Mouse (Mus musculus) ovary, postnatal 14 days (tissue): Measurements from ENCODE around the gene Cdip1.
"Not testable (repeated sequence)": the region's sequence is repeated elsewhere in the genome, so short reads cannot be mapped to it uniquely, and the experiment has no call there.

ENCODE experiments used
- DNase-seq: peaks from one replicate; pipeline ENCODE4 v3.0.0; 2022; ENCODE audit warnings: low spot score

The Cdip1 gene

GRCm38 (mm10) chr16:4773289-4773970 lies 16.7 kb downstream of the Cdip1 start:
- DNase-seq: no peak

- no peak for DNase-seq
Measured at GRCm38 (mm10) chr16:4768719-4769118, 21.4 kb downstream of the Cdip1 start.

GRCm38 (mm10) chr16:4767012-4767790 lies 22.9 kb downstream of the Cdip1 start:
- DNase-seq: no peak

GRCm38 (mm10) chr16:4765852-4766251 lies 24.2 kb downstream of the Cdip1 start:
- DNase-seq: no peak

- DNase-seq: no peak
Measured at GRCm38 (mm10) chr16:4763276-4763675, 26.8 kb downstream of the Cdip1 start.

- DNase-seq: no peak
Measured at GRCm38 (mm10) chr16:4762437-4762836, 27.7 kb downstream of the Cdip1 start.

- not testable (repeated sequence) for DNase-seq
Measured at GRCm38 (mm10) chr16:4756660-4757335, 33.3 kb downstream of the Cdip1 start.

GRCm38 (mm10) chr16:4754045-4754444 lies 36.0 kb downstream of the Cdip1 start:
- DNase-seq: no peak

- no peak for DNase-seq
Measured at GRCm38 (mm10) chr16:4752155-4752554, 37.9 kb downstream of the Cdip1 start.

- no peak for DNase-seq
Measured at GRCm38 (mm10) chr16:4742186-4742585, 47.9 kb downstream of the Cdip1 start.

- no peak for DNase-seq
Measured at GRCm38 (mm10) chr16:4739994-4740393, 50.1 kb downstream of the Cdip1 start.

- DNase-seq: no peak
Measured at GRCm38 (mm10) chr16:4736262-4736661, 53.8 kb downstream of the Cdip1 start.

- no peak for DNase-seq
Measured at GRCm38 (mm10) chr16:4730776-4731358, 59.2 kb downstream of the Cdip1 start.

- no peak for DNase-seq
Measured at GRCm38 (mm10) chr16:4727963-4728362, 62.1 kb downstream of the Cdip1 start.

GRCm38 (mm10) chr16:4727526-4727925 lies 62.6 kb downstream of the Cdip1 start:
- no peak for DNase-seq

GRCm38 (mm10) chr16:4726528-4727128 lies 63.5 kb downstream of the Cdip1 start:
- no peak for DNase-seq

- peak; percentile 94 for DNase-seq
Measured at GRCm38 (mm10) chr16:4725780-4726527, 64.1 kb downstream of the Cdip1 start, which contains the start of gene Hmox2. Hmox2 (plus strand) TSS chr16:4726361.

- DNase-seq: no peak
Measured at GRCm38 (mm10) chr16:4725266-4725665, 64.8 kb downstream of the Cdip1 start.

GRCm38 (mm10) chr16:4722915-4723209 lies 67.2 kb downstream of the Cdip1 start:
- no peak for DNase-seq

- DNase-seq: no peak
Measured at GRCm38 (mm10) chr16:4722128-4722914, 67.8 kb downstream of the Cdip1 start.
